Mouse (Mus musculus) brain, embryonic 14.5 days (tissue): Measurements from ENCODE around the gene Serpina3g. TPM values are rescaled to one million over a fixed set of nuclear protein-coding genes. Genes with fewer than 3 reads are reported as not detected.

Experiments used
- DNase-seq: peaks from one replicate; pipeline ENCODE4 v3.0.0-alpha.2; 2011; ENCODE audit warnings: low read depth
- CTCF ChIP-seq: fragments of 200-500 bp; IDR thresholded peaks from 2 replicates; pipeline ENCODE4 v1.5.1; 2012; ENCODE audit warnings: inconsistent platforms, mild to moderate bottlenecking, moderate library complexity, borderline replicate concordance; ENCODE audit not compliant: insufficient read depth, insufficient read length; ENCODE audit errors: extremely low read depth
- POLR2A ChIP-seq: fragments of 200-500 bp; IDR thresholded peaks from 2 replicates; pipeline ENCODE4 v1.6.1; 2012; ENCODE audit warnings: mild to moderate bottlenecking, inconsistent platforms, borderline replicate concordance; ENCODE audit not compliant: poor library complexity, insufficient read depth, insufficient read length, severe bottlenecking; ENCODE audit errors: extremely low read depth
- polyA plus RNA-seq: library from polyadenylated mRNA; depleted of rRNA; stranded (reverse); fragments of >200 nt; gene quantifications from 2 replicates; pipeline ENCODE4 v1.2.3, GENCODE M21; 2012; rRNA removed

Gene Serpina3g
- polyA plus RNA-seq, 1 experiment = 0.57 TPM

- TF ChIP-seq CTCF (no peak), POLR2A (no peak)
- no peak for DNase-seq
Measured at GRCm38 (mm10) chr12:104289872-104290271, 53.8 kb downstream of the Serpina3g start.

Other genes with a start within 250 kb of the Serpina3g start
- not detected in 2 replicates for gene Serpina11, start 246.3 kb upstream of the Serpina3g start, polyA plus RNA-seq
- 0.04 TPM in 1 of 2 replicates, not detected in the other for gene Serpina9, start 222.5 kb upstream of the Serpina3g start, polyA plus RNA-seq
- not detected in 2 replicates for gene Serpina12, start 191.8 kb upstream of the Serpina3g start, polyA plus RNA-seq
- gene Serpina5, start 135.1 kb upstream of the Serpina3g start, polyA plus RNA-seq = not detected in 2 replicates
- gene Serpina3a, start 123.5 kb upstream of the Serpina3g start, polyA plus RNA-seq = not detected in 2 replicates
- not detected in 2 replicates for gene Serpina3b, start 108.2 kb upstream of the Serpina3g start, polyA plus RNA-seq
- not detected in 2 replicates for gene Serpina3c, start 82.4 kb upstream of the Serpina3g start, polyA plus RNA-seq
- gene Serpina3f, start 21.7 kb upstream of the Serpina3g start, polyA plus RNA-seq = 0.10 and 0.15 TPM in 2 replicates
- gene Serpina3i, start 26.9 kb downstream of the Serpina3g start, polyA plus RNA-seq = 0.05 and 0.07 TPM in 2 replicates
- not detected in 2 replicates for gene Serpina3j, start 78.3 kb downstream of the Serpina3g start, polyA plus RNA-seq
- not detected in 2 replicates for gene Serpina3k, start 102.2 kb downstream of the Serpina3g start, polyA plus RNA-seq
- gene Serpina3m, start 102.2 kb downstream of the Serpina3g start, polyA plus RNA-seq = not detected in 2 replicates
- 0.37 and 0.72 TPM in 2 replicates for gene Serpina3n, start 170.5 kb downstream of the Serpina3g start, polyA plus RNA-seq
- gene Gsc, start 237.1 kb downstream of the Serpina3g start, polyA plus RNA-seq = 0.56 and 1.0 TPM in 2 replicates